Mouse (Mus musculus) embryonic fibroblast, embryonic 13.5 days (primary cell): Measurements from ENCODE around the gene Epb42. TPM values are rescaled to one million over a fixed set of nuclear protein-coding genes. Genes with fewer than 3 reads are reported as not detected.
A peak's percentile ranks its signal among the peaks of the same experiment; 100 is the strongest.
"Not testable (repeated sequence)": the region's sequence is repeated elsewhere in the genome, so short reads cannot be mapped to it uniquely, and the experiment has no call there.

Source experiments
- H3K27ac ChIP-seq: 2 replicates; pipeline ENCODE4 v1.5.1; 2012; ENCODE audit warnings: low read length, control low read depth, inconsistent platforms; ENCODE audit not compliant: insufficient read depth
- H3K4me1 ChIP-seq: 2 replicates; pipeline ENCODE4 v1.6.1; 2011; ENCODE audit warnings: low read length; ENCODE audit not compliant: control insufficient read depth, insufficient read depth
- H3K4me3 ChIP-seq: 2 replicates; pipeline ENCODE4 v1.5.1; 2011; ENCODE audit warnings: mild to moderate bottlenecking, control low read depth, low read length; ENCODE audit not compliant: insufficient read depth
- CTCF ChIP-seq: IDR thresholded peaks from 2 replicates; pipeline ENCODE4 v1.5.1; 2011; ENCODE audit warnings: mild to moderate bottlenecking, control low read depth, low read length, moderate library complexity, borderline replicate concordance; ENCODE audit not compliant: insufficient read depth
- POLR2A ChIP-seq: IDR thresholded peaks from 2 replicates; pipeline ENCODE4 v1.6.1; 2011; ENCODE audit warnings: low read depth, mild to moderate bottlenecking, control low read depth, low read length, moderate library complexity
- polyA plus RNA-seq: library from polyadenylated mRNA; stranded (reverse); fragments of >200 nt; gene quantifications from 2 replicates; pipeline ENCODE4 v1.2.4, GENCODE M21; 2011; ENCODE audit warnings: low read depth; ENCODE audit not compliant: missing spikeins, insufficient read length

Gene Epb42
- polyA plus RNA-seq, 1 experiment, result not detected

- Histone ChIP-seq H3K27ac (peak overlapping the region; percentile 48; the same call in 1 of the 2 replicates), H3K4me3 (no peak overlapping the region), H3K4me1 (peaks cover 8% of the 10 kb centered on the region)
- TF ChIP-seq CTCF (no peak), POLR2A (no peak)
Observed at GRCm38 (mm10) chr2:120980861-120981260, 56.0 kb downstream of the Epb42 start.

DNA sequence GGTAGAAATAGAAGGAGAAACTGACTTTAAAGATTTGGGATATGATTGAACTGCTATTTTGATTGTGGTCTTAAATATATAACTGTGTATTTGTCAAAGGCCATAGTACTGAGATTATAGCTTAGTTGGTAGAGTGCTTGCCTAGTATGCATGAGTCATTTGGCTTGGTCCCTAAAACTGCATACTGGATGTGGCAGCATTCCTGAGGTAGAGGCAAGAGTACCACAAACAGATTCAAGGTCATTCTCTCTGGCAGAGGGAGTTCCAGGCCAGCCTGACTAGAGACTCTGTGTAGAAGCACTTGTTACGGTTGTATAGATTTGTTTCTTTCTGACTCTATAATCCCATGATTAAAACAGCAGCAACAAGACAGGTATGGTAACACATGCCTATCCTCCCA lies 57.1 kb downstream of the Epb42 start:
- Histone ChIP-seq H3K4me3 (no peak overlapping the region), H3K4me1 (peaks cover 8% of the 10 kb centered on the region), H3K27ac (peak overlapping the region; percentile 34; the same call in 1 of the 2 replicates)
- TF ChIP-seq CTCF (no peak), POLR2A (no peak)

DNA sequence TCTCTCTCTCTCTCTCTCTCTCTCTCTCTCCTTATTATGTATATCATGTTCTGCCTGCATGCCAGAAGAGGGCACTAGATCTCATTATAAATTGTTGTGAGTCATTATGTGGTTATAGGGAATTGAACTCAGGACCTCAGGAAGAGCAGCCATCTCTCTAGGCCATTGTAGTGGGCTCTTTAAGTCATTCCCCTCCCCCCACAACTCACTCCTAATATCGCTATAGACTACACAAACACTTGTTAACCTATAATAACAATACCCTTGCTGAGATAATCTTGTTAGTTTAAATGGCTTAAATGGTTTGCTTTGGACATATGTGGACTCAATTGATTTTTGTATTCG lies 58.2 kb downstream of the Epb42 start:
- Histone ChIP-seq H3K27ac (no peak overlapping the region), H3K4me1 (peaks cover 8% of the 10 kb centered on the region), H3K4me3 (no peak overlapping the region)
- no peak for TF ChIP-seq CTCF
- no peak for TF ChIP-seq POLR2A

GRCm38 (mm10) chr2:120977926-120978692 lies 58.8 kb downstream of the Epb42 start:
- H3K4me3 ChIP-seq, result peak overlapping the region; percentile 78; the same call in 1 of the 2 replicates
- H3K27ac ChIP-seq, result no peak overlapping the region
- peaks cover 8% of the 10 kb centered on the region for H3K4me1 ChIP-seq
- TF ChIP-seq POLR2A (no peak), CTCF (no peak)

DNA sequence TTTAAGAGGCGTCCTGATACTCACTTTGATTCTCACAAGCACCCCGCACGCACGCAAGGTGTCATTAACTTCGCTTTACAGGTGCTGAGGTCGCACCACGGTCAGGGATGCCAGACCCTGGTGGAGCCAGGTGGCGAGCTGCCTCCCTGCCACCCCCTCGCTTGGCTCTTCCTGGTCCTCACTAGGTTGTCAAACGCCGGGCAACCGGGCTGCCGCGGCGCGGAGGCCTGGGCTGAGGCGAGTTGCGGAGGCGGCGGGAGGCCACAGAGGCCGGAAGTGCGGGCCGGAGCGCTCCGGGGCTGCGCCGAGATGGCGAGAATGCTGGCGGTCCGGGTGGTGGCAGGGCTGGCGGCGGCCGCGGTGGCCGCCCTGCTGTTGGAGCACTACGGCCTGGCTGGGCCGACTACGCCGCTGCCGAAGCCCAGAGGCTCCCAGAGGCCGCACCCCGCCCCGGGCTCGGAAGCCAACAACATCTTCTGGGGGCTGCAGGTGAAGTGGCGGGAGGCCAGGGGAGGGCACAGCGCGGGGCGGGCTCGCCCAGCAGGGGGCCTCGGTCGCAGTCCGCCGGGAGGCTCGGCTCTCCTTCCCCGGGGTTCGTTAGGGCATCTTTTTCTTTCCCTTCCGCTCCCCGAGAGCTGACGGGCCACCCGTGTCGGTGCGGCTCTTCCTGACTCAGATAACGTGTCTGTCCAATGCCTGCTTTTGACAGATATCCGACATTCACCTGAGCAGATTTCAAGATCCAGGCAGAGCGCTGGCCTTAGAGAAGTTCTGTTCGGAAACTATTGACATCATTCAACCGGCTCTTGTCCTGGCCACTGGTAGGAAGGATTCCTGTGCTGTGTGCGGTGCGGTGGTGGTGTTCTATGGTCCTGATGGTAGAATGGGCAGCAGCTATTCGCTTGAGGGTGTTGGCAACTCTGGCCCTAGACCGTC lies 59.6 kb downstream of the Epb42 start, which contains the start of gene Tmem62:
TSS of gene Tmem62 (plus strand) at position 28 of the 936 bp plus-strand sequence.
- Histone ChIP-seq H3K4me1 (peaks cover 8% of the 10 kb centered on the region), H3K27ac (no peak within 1 kb of the TSS), H3K4me3 (peak within 1 kb of the TSS; percentile 78)
- TF ChIP-seq POLR2A, result peak; percentile 36; the same call in 1 of the 2 replicates
- TF ChIP-seq CTCF, result no peak

DNA sequence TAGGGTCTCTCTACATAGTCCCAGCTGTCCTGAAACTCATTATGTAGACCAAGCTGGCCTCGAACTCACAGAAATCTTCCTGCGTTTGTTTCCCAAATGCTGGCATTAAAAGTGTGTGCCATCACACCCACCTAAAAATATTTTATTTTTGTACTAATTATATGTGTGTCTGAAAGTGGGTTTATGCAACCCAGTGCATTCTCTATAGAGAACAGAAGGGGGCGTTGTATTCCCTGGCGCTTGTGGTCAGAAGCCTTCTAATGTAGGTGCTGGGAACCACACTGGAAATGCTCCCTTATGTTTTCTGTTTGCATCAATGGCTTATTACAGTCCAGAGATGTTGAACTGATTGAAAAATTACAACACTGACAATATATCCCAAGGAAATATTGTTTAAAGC lies 60.6 kb downstream of the Epb42 start:
- no peak for TF ChIP-seq POLR2A
- TF ChIP-seq CTCF, result no peak
- no peak overlapping the region for H3K27ac ChIP-seq
- H3K4me3 ChIP-seq, result no peak overlapping the region
- H3K4me1 ChIP-seq, result peaks cover 8% of the 10 kb centered on the region

- Histone ChIP-seq H3K4me1 (no peaks in the 10 kb centered on the region; the same call in 1 of the 2 replicates), H3K4me3 (no peak overlapping the region), H3K27ac (no peak overlapping the region)
- TF ChIP-seq POLR2A (no peak), CTCF (no peak)
Observed at GRCm38 (mm10) chr2:120972964-120973363, 63.9 kb downstream of the Epb42 start.

GRCm38 (mm10) chr2:120972257-120972656 lies 64.6 kb downstream of the Epb42 start:
- H3K4me3 ChIP-seq, H3K27ac ChIP-seq, H3K4me1 ChIP-seq: not testable (repeated sequence)

DNA sequence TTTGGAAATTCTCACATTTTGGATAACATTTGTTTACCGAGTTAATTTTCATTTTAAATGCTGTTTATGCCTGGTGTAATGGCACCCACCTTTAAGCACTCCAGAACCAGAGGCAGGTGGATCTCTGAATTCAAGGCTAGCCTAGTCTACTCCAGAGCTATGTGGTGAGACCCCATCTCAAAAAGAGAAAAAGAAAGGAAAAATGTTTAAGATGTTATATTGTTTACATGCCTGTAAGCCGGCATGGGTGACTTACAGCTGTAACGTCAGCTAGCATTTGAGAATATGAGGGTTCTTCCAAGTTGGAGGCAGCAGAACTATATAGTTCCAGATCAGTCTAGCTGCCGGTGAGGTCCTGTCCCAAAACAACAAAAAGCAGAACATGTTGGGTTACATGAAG lies 65.1 kb downstream of the Epb42 start:
- TF ChIP-seq POLR2A (no peak), CTCF (no peak)

GRCm38 (mm10) chr2:120970559-120971080 lies 66.3 kb downstream of the Epb42 start, which contains the start of gene Ubr1:
Gene Ubr1, minus strand, starts transcription at chr2:120970715.
- Histone ChIP-seq H3K4me3 (peak within 1 kb of the TSS; percentile 97), H3K4me1 (no peaks in the 10 kb centered on the region; the same call in 1 of the 2 replicates), H3K27ac (peak within 1 kb of the TSS; percentile 42)
- TF ChIP-seq POLR2A, result peak; percentile 94
- no peak for TF ChIP-seq CTCF

More for the DNA sequence above, 65.1 kb downstream of the Epb42 start:
- Histone ChIP-seq H3K4me1 (no peaks in the 10 kb centered on the region; the same call in 1 of the 2 replicates), H3K4me3 (no peak overlapping the region), H3K27ac (no peak overlapping the region)
